Mouse (Mus musculus) cortical plate, adult 2 months (tissue): ENCODE measurements around the gene P4hb. TPM values are rescaled to one million over a fixed set of nuclear protein-coding genes. Genes with fewer than 3 reads are reported as not detected.

Source experiments
- H3K27ac ChIP-seq: fragments of 200-500 bp; 2 replicates; pipeline ENCODE4 v1.5.1; 2012; ENCODE audit warnings: low read length, control low read depth, inconsistent platforms; ENCODE audit not compliant: insufficient read depth
- H3K4me1 ChIP-seq: fragments of 200-500 bp; 2 replicates; pipeline ENCODE4 v1.6.1; 2011; ENCODE audit warnings: low read length; ENCODE audit not compliant: control insufficient read depth, insufficient read depth
- H3K4me3 ChIP-seq: fragments of 200-500 bp; 2 replicates; pipeline ENCODE4 v1.5.1; 2011; ENCODE audit warnings: mild to moderate bottlenecking, low read length, control low read depth; ENCODE audit not compliant: insufficient read depth
- CTCF ChIP-seq: fragments of 200-500 bp; IDR thresholded peaks from 2 replicates; pipeline ENCODE4 v1.5.1; 2011; ENCODE audit warnings: mild to moderate bottlenecking, control low read depth, low read length; ENCODE audit not compliant: insufficient read depth; ENCODE audit errors: extremely low read depth
- POLR2A ChIP-seq: fragments of 200-500 bp; IDR thresholded peaks from 2 replicates; pipeline ENCODE4 v1.6.1; 2011; ENCODE audit warnings: mild to moderate bottlenecking, low read length, control low read depth; ENCODE audit not compliant: insufficient read depth; ENCODE audit errors: extremely low read depth
- polyA plus RNA-seq: library from polyadenylated mRNA; depleted of rRNA; stranded (reverse); fragments of >200 nt; gene quantifications from 2 replicates; pipeline ENCODE4 v1.2.3, GENCODE M21; 2012

The P4hb gene
- polyA plus RNA-seq, 1 experiment = 91.2 TPM

DNA sequence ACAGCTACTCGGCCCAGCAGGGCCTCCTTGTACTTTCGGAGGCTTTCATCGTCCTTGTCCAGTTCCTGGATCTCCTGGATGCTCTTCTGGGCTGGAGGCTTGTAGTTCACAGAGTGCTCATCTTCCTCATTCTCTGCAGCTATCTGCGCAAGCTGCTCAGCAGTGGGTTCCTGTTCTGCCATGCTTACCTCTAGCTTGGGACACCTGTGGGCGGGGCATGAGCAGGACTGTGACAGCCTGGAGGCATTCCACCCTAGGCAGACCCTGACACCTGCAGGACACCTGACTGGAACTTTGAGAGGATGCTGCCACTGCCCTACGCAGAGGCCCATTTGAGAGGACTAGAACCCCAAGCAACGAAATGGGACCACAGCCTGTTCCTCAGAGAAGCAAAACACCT, 7.1 kb upstream of the P4hb start:
- no peak for TF ChIP-seq POLR2A
- no peak for TF ChIP-seq CTCF
- H3K4me1 ChIP-seq = peaks cover 2% of the 10 kb centered on the region; the same call in 1 of the 2 replicates
- H3K27ac ChIP-seq = 0 out of 2 replicates have a peak overlapping the region, but pooled peaks have one; percentile 88
- peak overlapping the region; percentile 81 for H3K4me3 ChIP-seq

DNA sequence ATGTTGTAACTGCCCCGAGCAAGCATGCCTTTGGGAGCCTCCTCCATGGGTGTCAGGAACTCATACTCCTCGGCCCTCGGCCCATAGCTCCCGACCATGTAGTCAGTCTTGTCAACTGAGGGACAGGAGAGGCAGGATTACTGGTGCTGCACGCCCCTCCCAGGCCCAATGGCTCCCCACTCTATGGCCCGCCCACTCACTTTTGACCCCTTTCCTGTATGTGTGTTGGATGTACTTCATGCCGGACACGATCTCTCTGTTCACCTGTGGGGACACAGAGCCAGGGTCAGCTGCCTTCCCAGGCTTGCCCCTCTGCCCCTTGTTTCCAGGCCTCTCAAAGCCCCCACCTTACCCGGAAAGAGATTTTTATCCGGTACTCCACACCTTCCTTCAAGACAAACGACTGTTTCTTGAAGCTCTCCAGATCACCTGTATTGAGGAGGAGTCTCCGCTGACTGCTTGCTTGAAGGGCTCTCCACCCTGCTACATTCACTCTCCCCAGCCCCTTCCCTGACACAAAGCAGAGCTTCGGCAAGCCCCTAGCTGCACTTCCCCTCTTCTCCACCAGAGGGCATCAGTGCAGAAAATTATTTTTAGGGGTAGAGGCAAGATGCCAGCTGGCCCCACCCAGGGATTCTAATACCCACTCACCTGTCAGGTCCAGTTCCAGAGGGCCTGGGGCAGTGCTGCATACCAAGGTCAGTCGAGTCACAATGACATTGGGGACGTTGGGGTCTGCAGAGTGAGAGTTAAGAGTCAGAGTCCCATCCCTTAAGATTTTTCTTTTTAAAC, 6.5 kb upstream of the P4hb start:
- Histone ChIP-seq H3K4me3 (peak overlapping the region; percentile 81), H3K4me1 (peaks cover 2% of the 10 kb centered on the region; the same call in 1 of the 2 replicates), H3K27ac (no peak overlapping the region)
- TF ChIP-seq POLR2A (no peak), CTCF (peak; percentile 76)

DNA sequence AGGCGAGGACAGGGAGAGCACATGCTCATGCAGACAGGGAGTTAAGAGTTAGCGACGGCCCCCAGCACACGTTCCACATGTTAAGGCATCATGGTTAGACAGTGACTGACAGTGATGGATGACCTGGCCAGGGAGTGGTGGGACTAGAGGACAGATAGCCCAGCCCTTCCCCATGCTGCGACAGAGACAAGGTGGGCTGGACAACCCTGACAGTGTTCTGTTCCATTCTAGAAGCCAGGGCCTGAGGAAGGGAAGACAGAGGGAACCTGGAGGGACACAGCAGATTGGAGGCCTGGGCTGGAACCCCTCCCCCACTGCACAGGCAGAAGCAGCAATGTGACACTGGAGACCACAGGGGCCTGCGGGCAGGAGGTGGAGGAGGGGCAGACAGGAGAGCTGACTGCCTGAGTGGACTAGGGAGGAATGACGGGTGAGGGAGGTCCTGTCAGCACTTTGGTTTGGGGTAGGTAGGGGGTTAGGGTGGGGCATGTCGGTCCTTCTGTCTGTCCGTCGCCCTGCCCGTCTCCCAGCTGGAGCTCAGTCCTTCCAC, 5.7 kb upstream of the P4hb start:
- H3K4me3 ChIP-seq = no peak overlapping the region; the same call in 1 of the 2 replicates
- peaks cover 3% of the 10 kb centered on the region; the same call in 1 of the 2 replicates for H3K4me1 ChIP-seq
- TF ChIP-seq POLR2A = 0 out of 2 replicates have a peak, but pooled peaks have one; percentile 7
- TF ChIP-seq CTCF = no peak
- no peak overlapping the region for H3K27ac ChIP-seq

DNA sequence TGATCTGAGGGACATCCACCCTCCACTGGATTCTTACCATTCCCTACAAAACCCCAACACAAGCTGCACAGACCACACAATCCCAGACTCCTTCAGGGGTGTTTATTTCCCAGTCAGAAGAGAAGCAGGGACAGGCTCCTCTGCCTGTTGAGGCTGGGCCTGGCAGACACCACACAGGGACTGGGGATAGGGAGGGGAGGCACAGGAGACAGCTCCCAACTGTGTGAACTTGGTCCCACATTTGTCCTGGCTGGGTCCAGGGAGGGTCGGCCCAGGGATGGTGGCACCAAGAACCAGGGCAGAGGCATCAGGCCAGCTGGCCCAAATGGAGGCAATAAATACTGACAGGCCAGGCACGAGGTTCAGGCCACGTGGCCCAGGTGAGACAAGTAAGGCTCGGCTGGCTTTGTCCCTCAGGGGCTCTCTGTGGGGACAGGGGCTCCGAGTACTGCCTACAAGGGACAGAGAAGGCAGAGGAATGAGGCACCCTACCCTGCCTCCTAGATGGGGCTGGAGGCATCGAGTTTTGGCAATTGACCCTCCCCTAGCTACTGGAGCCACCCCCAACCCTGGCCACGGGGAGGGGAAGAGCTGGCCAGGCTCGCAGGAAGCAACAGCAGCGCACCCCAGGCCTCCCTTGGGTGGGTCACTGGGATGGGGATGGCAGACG, 5.1 kb upstream of the P4hb start:
- H3K4me3 ChIP-seq = no peak overlapping the region

DNA sequence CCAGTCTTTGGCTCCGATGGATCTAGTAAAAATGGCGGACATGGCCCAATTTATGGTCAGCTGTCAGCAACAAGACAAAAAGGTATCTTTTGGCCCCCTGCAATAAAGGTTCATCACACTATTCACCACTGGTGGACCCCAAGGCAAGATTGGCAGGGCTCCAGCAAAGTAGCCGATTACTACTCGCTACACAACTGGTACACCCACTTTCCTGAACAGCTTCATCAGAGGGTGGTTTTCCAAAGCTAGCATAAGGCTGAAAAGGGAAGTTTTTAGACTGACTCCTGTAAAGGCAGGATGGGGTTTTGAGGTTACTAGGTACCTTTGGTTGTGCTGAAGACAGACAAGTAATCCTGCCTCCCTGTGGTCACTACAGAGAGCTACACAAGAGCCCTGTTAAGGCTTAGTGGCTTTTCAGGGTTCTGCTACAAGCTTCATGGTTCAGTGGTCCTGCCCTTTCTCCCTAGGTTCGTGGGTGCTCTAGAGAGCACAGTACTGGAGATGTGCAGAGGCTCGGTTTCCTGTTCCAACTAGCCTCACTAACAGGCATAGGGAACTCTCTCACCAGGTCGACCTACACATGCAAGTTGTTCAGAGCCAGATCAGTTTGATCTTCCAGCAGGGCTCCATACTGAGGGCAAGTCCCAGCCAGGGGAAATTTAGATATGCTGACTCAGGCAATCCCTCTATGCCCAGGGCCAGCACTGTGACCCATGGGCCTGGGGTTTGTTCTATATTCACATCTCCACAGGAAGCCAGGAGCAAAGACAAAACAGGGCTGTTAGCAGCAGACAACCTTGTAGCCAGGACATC, 4.4 kb upstream of the P4hb start:
- Histone ChIP-seq H3K4me1 (peaks cover 3% of the 10 kb centered on the region; the same call in 1 of the 2 replicates), H3K4me3 (no peak overlapping the region), H3K27ac (no peak overlapping the region)
- TF ChIP-seq CTCF = peak; percentile 28; the same call in 1 of the 2 replicates
- TF ChIP-seq POLR2A = no peak

More for the DNA sequence above, 5.1 kb upstream of the P4hb start:
- Histone ChIP-seq H3K4me1 (peaks cover 3% of the 10 kb centered on the region; the same call in 1 of the 2 replicates), H3K27ac (no peak overlapping the region)
- TF ChIP-seq POLR2A (no peak), CTCF (no peak)

DNA sequence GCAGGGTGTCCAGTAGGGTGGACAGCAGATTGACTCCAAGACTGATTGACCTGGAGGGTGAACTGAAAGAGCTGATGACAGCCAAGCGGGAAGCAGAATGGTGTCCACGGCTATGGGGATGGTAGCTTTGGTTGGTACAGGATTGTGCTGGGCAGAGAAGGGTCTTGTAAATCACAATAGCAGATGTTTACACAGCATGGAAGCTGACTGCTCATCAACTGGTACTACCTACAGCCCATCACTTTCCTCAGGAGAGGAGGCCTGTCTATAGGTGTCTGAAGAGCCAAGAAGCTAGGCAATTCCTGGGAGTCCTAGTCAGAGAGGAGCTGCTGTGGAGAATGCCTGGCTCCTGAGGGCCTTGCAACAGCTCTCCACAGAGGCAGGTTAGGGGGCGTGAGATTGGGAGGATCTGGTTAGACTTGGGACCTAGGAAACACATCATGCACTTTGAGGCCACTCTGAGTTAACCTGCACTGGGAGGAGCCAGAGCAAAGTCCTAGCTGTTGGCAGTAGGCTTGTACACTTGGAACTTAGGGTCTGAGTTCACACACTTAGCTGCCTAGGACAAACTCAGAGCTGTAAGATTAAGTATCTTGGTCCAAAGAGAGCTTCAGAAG, 3.4 kb upstream of the P4hb start:
- Histone ChIP-seq H3K4me3 (no peak overlapping the region), H3K4me1 (peaks cover 5% of the 10 kb centered on the region; the same call in 1 of the 2 replicates), H3K27ac (no peak overlapping the region)
- no peak for TF ChIP-seq POLR2A
- TF ChIP-seq CTCF = no peak

DNA sequence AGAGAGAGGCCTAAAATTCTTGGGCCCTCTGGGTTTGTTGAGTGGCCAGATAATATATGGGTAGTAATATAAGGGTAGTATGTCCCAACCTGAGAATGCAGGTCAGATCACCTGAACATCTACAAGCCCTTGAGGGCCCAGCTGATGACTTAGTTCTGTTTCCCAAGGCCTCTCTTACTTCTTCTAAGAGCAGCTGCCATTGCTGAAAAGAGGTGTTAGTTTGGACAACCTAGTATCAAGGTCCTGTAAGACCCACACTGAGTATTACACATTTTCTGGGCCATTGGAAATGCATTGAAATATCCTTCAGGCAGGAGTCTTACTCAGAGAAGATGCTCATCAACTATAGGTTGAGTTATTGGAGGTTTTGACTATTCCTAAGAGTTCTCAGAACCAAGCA, 2.9 kb upstream of the P4hb start:
- no peak for TF ChIP-seq POLR2A
- no peak for TF ChIP-seq CTCF
- no peak overlapping the region for H3K4me3 ChIP-seq
- peaks cover 8% of the 10 kb centered on the region; the same call in 1 of the 2 replicates for H3K4me1 ChIP-seq
- no peak overlapping the region for H3K27ac ChIP-seq

DNA sequence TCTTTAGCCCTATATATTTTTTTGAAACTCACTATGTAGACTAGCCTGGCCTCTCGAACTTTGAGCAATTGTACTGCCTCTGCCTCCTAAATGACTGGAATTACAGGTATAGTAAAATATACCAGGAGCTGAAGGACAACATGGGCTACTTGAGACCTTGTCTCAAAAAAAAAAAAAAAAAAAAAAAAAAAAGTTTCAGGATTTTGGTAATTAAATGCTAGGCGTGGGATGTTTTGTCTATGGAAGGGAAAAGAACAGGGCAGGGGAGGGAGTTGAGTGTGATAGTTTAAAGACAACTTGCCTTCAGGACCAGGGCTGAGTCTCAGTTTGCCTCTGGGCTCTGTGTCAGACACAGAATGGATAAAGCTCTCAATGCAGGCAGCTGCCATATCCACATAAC, 2.0 kb upstream of the P4hb start:
- Histone ChIP-seq H3K4me3 (no peak overlapping the region), H3K27ac (no peak overlapping the region), H3K4me1 (peaks cover 6% of the 10 kb centered on the region; the same call in 1 of the 2 replicates)
- no peak for TF ChIP-seq CTCF
- no peak for TF ChIP-seq POLR2A
